Mouse (Mus musculus): ENCODE data around the gene Ssr2.

- TF ChIP-seq CTCF (IDR thresholded peaks at IDR 0.05; ENCODE audit: borderline replicate concordance, control insufficient read depth, extremely low read depth, insufficient read depth, low read length, poor library complexity) (no peak), POLR2A (IDR thresholded peaks at IDR 0.05; ENCODE audit: control insufficient read depth, extremely low read depth, insufficient read depth, low read length, poor library complexity) (no peak)
Observed at GRCm38 (mm10) chr3:88540085-88540484, 35.6 kb upstream of the Ssr2 start.

Data from thymus, adult 2 months (tissue).